Mouse (Mus musculus): ENCODE measurements at regions not wholly inside any gene's neighbourhood (a gene's known extent, or its start where the extent isn't known, plus 50 kb on each side); places are given as distances from the start of the nearest gene placed in this dataset.

DNA sequence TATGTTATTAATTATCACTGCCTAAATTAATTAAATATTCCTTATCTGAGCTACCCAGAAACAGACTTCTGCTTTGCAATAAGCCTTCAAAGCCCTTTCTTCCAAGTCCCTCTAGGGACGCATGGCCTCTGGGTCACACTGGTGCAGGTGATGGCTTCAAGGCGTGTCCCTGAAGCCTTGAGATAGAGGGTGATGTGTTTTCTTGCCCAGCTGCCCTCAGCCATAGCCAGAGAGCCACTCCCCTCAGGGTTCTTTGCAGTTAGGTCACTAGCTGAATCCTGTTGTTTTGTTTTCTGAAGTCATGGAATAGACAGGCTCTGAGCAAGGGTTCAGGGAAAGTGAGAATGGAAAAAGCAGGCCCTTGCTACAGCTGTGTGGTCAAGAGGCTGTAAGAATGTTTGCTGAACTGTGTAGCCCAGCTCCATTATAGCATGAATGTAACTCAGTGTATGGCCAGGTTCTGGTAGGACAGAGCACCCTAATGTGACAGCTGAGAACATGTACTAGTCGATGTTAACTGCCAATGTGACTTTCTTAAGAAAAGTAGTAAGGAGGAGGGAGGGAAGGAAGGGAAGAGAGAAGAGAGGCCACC, 233.8 kb upstream of the Sox11 start:
- Histone ChIP-seq H3K9ac (ENCODE audit: low read length) (no peak overlapping the region), H3K27ac (ENCODE audit: low read depth) (no peak overlapping the region), H3K4me1 (replicated peaks; ENCODE audit: control insufficient read depth, insufficient read depth, low read length) (no peaks in the 10 kb centered on the region), H3K27me3 (replicated peaks; ENCODE audit: control insufficient read depth, insufficient read depth, low read length) (no peaks in the 10 kb centered on the region), H3K36me3 (ENCODE audit: control insufficient read depth, insufficient read depth, low read length) (no peaks in the 10 kb centered on the region), H3K4me3 (ENCODE audit: low read depth, low read length) (no peak overlapping the region), H3K4me2 (ENCODE audit: low read length) (no peak overlapping the region), H3K9me3 (ENCODE audit: control insufficient read depth, low read length) (no peaks in the 10 kb centered on the region)
- DNase-seq (ENCODE audit: low spot score) (no peak), ATAC-seq (replicated peaks; ENCODE audit: low FRiP score, low TSS enrichment, low read depth) (0 out of 2 replicates have a peak, but pooled peaks have one; percentile 47)
- 72% methylated on average over 3 of the region's 3 CpGs for WGBS

- Histone ChIP-seq H3K27me3 (replicated peaks; ENCODE audit: control insufficient read depth, insufficient read depth, low read length) (no peaks in the 10 kb centered on the region), H3K4me1 (replicated peaks; ENCODE audit: control insufficient read depth, insufficient read depth, low read length) (no peaks in the 10 kb centered on the region), H3K9ac (ENCODE audit: low read length) (no peak overlapping the region), H3K9me3 (ENCODE audit: control insufficient read depth, low read length) (no peaks in the 10 kb centered on the region), H3K4me2 (ENCODE audit: low read length) (no peak overlapping the region), H3K27ac (ENCODE audit: low read depth) (no peak overlapping the region), H3K4me3 (ENCODE audit: low read depth, low read length) (no peak overlapping the region), H3K36me3 (ENCODE audit: control insufficient read depth, insufficient read depth, low read length) (no peaks in the 10 kb centered on the region)
- 68% methylated on average over 7 of the region's 7 CpGs for WGBS
- no peak for DNase-seq (ENCODE audit: low spot score)
- ATAC-seq (replicated peaks; ENCODE audit: low FRiP score, low TSS enrichment, low read depth): no peak; the same call in 1 of the 2 replicates
Observed at GRCm38 (mm10) chr12:27575629-27576028, 233.3 kb upstream of the Sox11 start.

DNA sequence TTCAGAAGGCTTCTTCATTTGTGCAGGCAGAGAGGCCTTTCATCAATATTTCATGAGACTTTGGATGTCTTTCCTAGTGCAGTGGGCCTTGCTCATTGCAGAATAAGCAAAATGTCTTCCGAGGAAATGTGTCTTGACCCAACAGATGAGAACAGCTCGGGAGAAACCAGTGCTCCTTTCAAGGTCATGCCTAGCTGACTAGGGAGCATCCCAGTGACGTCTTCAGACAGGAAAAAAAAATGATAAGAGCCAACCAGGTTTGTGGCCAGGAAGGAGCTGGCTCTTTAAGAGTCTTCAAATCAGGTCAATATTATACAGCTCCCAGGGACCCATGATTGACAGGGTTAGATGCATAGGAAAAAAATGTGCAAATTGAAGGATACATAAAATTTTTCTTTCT, 224.9 kb upstream of the Sox11 start:
- no peaks in the 10 kb centered on the region for H3K36me3 ChIP-seq (ENCODE audit: control insufficient read depth, insufficient read depth, low read length)
- H3K27me3 ChIP-seq (replicated peaks; ENCODE audit: control insufficient read depth, insufficient read depth, low read length): no peaks in the 10 kb centered on the region
- H3K9me3 ChIP-seq (ENCODE audit: control insufficient read depth, low read length): no peaks in the 10 kb centered on the region
- H3K9ac ChIP-seq (ENCODE audit: low read length): no peak overlapping the region
- H3K4me1 ChIP-seq (replicated peaks; ENCODE audit: control insufficient read depth, insufficient read depth, low read length): no peaks in the 10 kb centered on the region
- 55% methylated on average over 3 of the region's 3 CpGs for WGBS
- no peak for DNase-seq (ENCODE audit: low spot score)
- no peak for ATAC-seq (replicated peaks; ENCODE audit: low FRiP score, low TSS enrichment, low read depth)
- H3K27ac ChIP-seq (ENCODE audit: low read depth): no peak overlapping the region
- no peak overlapping the region for H3K4me2 ChIP-seq (ENCODE audit: low read length)
- H3K4me3 ChIP-seq (ENCODE audit: low read depth, low read length): no peak overlapping the region

DNA sequence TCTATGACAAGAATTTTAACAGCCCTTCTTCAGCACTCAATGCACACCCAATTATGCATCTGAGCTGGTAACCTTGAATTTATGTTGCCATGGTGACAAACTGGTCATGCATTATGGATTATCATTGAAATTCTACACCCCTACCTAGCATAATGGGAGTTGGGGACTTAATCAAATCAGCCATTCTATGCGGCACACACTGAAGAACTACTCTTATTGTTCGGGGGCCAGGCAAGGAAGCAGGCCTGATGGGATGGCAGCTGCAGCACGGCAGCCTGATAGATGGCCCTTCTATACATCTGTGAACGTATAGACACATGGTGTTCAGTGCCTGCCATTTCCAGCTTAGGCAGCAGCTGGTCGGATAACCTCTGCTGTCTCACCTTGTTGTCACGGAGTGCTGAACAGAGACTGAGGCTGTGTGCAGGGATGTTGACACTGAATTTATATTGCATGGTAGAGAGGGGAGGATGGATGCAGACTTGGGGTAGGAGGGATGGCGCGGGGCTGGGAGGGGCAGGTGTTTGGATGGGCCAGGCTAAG, 223.7 kb upstream of the Sox11 start:
- H3K9ac ChIP-seq (ENCODE audit: low read length): no peak overlapping the region
- no peak overlapping the region for H3K27ac ChIP-seq (ENCODE audit: low read depth)
- H3K36me3 ChIP-seq (ENCODE audit: control insufficient read depth, insufficient read depth, low read length): no peaks in the 10 kb centered on the region
- 52% methylated on average over 8 of the region's 8 CpGs for WGBS
- H3K4me3 ChIP-seq (ENCODE audit: low read depth, low read length): no peak overlapping the region
- H3K4me2 ChIP-seq (ENCODE audit: low read length): no peak overlapping the region
- H3K4me1 ChIP-seq (replicated peaks; ENCODE audit: control insufficient read depth, insufficient read depth, low read length): no peaks in the 10 kb centered on the region
- H3K27me3 ChIP-seq (replicated peaks; ENCODE audit: control insufficient read depth, insufficient read depth, low read length): no peaks in the 10 kb centered on the region
- ATAC-seq (replicated peaks; ENCODE audit: low FRiP score, low TSS enrichment, low read depth): 0 out of 2 replicates have a peak, but pooled peaks have one; percentile 55
- no peaks in the 10 kb centered on the region for H3K9me3 ChIP-seq (ENCODE audit: control insufficient read depth, low read length)
- DNase-seq (ENCODE audit: low spot score): no peak

DNA sequence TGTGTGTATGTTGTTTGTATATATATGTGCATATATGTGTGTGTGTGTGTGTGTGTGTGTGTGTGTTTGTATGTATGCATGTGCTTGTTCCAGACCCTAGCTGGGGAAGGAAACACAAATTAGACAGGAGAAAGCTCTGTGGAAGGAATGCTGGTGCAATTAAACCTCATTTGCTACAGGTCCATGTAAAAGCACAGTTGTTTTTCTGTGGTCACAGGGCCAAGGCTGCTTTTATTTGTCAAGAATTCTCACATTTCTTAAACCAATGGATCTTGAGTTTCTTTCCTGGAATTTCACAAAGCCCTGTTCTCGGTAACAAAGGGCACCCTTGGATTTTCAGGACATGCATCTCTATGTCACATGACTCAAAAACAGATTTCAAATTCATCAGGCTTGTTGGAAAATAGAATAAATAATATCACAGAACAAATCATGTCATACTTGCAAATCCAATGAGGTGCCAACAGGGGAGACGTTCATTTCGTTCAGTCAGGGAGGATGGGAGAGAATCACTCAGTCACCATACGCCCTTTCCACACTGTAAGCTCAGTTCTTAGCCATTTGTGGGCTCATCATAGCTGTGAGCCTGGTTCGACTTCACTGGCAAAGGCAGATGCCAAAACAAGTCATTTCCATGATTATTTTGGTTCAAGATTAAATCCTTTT, 222.4 kb upstream of the Sox11 start:
- 86% methylated on average over 5 of the region's 5 CpGs for WGBS
- no peak for DNase-seq (ENCODE audit: low spot score)

DNA sequence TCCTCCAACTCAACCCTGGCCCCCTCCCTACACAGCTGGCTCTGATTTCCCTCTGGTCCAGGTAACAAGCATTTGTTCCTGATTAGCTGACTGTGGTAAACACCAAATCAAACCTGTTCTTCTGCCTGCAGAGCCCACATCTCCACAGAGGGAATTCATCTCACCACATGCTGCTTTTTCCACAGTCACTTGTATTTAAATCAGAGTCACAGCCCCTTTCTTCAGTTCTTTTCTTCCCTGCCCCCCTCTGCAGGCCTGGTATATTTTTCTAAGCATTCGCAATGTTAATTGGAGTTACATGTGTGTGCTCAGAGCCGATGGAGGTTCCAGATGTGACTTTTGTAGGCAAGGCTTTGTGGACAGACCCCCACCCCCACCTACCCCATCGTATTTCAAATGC, 221.5 kb upstream of the Sox11 start:
- Histone ChIP-seq H3K4me2 (ENCODE audit: low read length) (no peak overlapping the region), H3K36me3 (ENCODE audit: control insufficient read depth, insufficient read depth, low read length) (no peaks in the 10 kb centered on the region), H3K4me1 (replicated peaks; ENCODE audit: control insufficient read depth, insufficient read depth, low read length) (no peaks in the 10 kb centered on the region), H3K9ac (ENCODE audit: low read length) (no peak overlapping the region), H3K27me3 (replicated peaks; ENCODE audit: control insufficient read depth, insufficient read depth, low read length) (no peaks in the 10 kb centered on the region), H3K4me3 (ENCODE audit: low read depth, low read length) (no peak overlapping the region), H3K9me3 (ENCODE audit: control insufficient read depth, low read length) (no peaks in the 10 kb centered on the region), H3K27ac (ENCODE audit: low read depth) (no peak overlapping the region)
- ATAC-seq (replicated peaks; ENCODE audit: low FRiP score, low TSS enrichment, low read depth) (no peak), DNase-seq (ENCODE audit: low spot score) (no peak)
- 68% methylated on average over 3 of the region's 3 CpGs for WGBS

More for the DNA sequence above, 222.4 kb upstream of the Sox11 start:
- ATAC-seq (replicated peaks; ENCODE audit: low FRiP score, low TSS enrichment, low read depth): no peak
- Histone ChIP-seq H3K4me3 (ENCODE audit: low read depth, low read length) (no peak overlapping the region), H3K4me1 (replicated peaks; ENCODE audit: control insufficient read depth, insufficient read depth, low read length) (no peaks in the 10 kb centered on the region), H3K27ac (ENCODE audit: low read depth) (no peak overlapping the region), H3K9me3 (ENCODE audit: control insufficient read depth, low read length) (no peaks in the 10 kb centered on the region), H3K27me3 (replicated peaks; ENCODE audit: control insufficient read depth, insufficient read depth, low read length) (no peaks in the 10 kb centered on the region), H3K4me2 (ENCODE audit: low read length) (no peak overlapping the region), H3K36me3 (ENCODE audit: control insufficient read depth, insufficient read depth, low read length) (no peaks in the 10 kb centered on the region), H3K9ac (ENCODE audit: low read length) (no peak overlapping the region)

DNA sequence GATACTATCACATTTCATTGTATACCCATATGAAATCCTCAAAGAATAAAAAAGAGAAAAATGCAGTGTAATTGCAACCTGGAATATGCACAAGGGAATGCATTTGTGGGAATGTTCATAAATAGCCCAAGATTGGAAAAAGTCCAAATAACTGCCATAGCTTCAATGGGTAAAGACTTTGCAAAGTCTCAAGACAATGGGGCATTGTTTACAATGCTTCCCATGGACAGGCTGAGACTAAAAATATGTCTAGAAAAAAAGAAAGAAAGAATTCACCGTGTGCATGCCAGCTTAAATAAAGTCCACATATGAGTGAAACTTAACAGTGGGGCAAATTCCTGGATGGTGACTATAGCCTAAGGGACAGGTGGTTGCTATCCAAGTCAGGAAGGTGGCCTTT, 210.4 kb upstream of the Sox11 start:
- ATAC-seq (replicated peaks; ENCODE audit: low FRiP score, low TSS enrichment, low read depth) (no peak), DNase-seq (ENCODE audit: low spot score) (no peak)

DNA sequence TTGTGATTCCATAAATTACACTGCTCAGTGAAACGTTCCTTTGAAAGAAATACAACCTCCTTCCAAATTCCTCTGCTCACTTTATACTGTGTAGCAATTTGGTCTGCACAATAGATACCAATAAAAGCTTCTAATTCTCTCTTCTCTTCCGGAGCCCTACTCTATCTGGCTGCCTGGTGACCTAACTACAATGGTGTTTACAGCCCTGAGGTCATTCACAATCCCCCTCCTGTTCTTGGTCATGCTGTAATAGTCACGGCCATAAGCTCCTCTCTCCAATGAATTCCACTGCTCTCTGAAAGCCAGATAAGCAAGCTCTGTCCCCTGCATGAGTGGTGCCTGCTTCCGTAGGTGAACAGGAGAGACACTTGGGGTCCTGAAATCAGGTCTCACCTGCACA, 195.8 kb upstream of the Sox11 start:
- Histone ChIP-seq H3K27me3 (replicated peaks; ENCODE audit: control insufficient read depth, insufficient read depth, low read length) (no peaks in the 10 kb centered on the region), H3K9ac (ENCODE audit: low read length) (no peak overlapping the region), H3K4me3 (ENCODE audit: low read depth, low read length) (no peak overlapping the region), H3K9me3 (ENCODE audit: control insufficient read depth, low read length) (no peaks in the 10 kb centered on the region), H3K27ac (ENCODE audit: low read depth) (no peak overlapping the region), H3K4me2 (ENCODE audit: low read length) (no peak overlapping the region), H3K36me3 (ENCODE audit: control insufficient read depth, insufficient read depth, low read length) (no peaks in the 10 kb centered on the region), H3K4me1 (replicated peaks; ENCODE audit: control insufficient read depth, insufficient read depth, low read length) (peaks cover 11% of the 10 kb centered on the region)
- DNase-seq (ENCODE audit: low spot score) (no peak), ATAC-seq (replicated peaks; ENCODE audit: low FRiP score, low TSS enrichment, low read depth) (no peak; the same call in 1 of the 2 replicates)
- WGBS: 29% methylated on average over 4 of the region's 4 CpGs

More for the DNA sequence above, 210.4 kb upstream of the Sox11 start:
- H3K36me3 ChIP-seq (ENCODE audit: control insufficient read depth, insufficient read depth, low read length): no peaks in the 10 kb centered on the region
- H3K4me2 ChIP-seq (ENCODE audit: low read length): no peak overlapping the region
- H3K9ac ChIP-seq (ENCODE audit: low read length): no peak overlapping the region
- no peak overlapping the region for H3K4me3 ChIP-seq (ENCODE audit: low read depth, low read length)
- H3K27me3 ChIP-seq (replicated peaks; ENCODE audit: control insufficient read depth, insufficient read depth, low read length): no peaks in the 10 kb centered on the region
- H3K27ac ChIP-seq (ENCODE audit: low read depth): no peak overlapping the region
- no peaks in the 10 kb centered on the region for H3K9me3 ChIP-seq (ENCODE audit: control insufficient read depth, low read length)
- WGBS: 61% methylated on average over 1 of the region's 1 CpGs
- no peaks in the 10 kb centered on the region for H3K4me1 ChIP-seq (replicated peaks; ENCODE audit: control insufficient read depth, insufficient read depth, low read length)

- H3K36me3 ChIP-seq (ENCODE audit: control insufficient read depth, insufficient read depth, low read length): no peaks in the 10 kb centered on the region
- ATAC-seq (replicated peaks; ENCODE audit: low FRiP score, low TSS enrichment, low read depth) (no peak), DNase-seq (ENCODE audit: low spot score) (no peak)
- peaks cover 11% of the 10 kb centered on the region for H3K4me1 ChIP-seq (replicated peaks; ENCODE audit: control insufficient read depth, insufficient read depth, low read length)
- H3K4me3 ChIP-seq (ENCODE audit: low read depth, low read length): no peak overlapping the region
- H3K9ac ChIP-seq (ENCODE audit: low read length): no peak overlapping the region
- H3K4me2 ChIP-seq (ENCODE audit: low read length): no peak overlapping the region
- H3K9me3 ChIP-seq (ENCODE audit: control insufficient read depth, low read length): no peaks in the 10 kb centered on the region
- no peak overlapping the region for H3K27ac ChIP-seq (ENCODE audit: low read depth)
- no peaks in the 10 kb centered on the region for H3K27me3 ChIP-seq (replicated peaks; ENCODE audit: control insufficient read depth, insufficient read depth, low read length)
- 78% methylated on average over 3 of the region's 3 CpGs for WGBS
Observed at GRCm38 (mm10) chr12:27537507-27537906, 195.1 kb upstream of the Sox11 start.

Measured in intestine, embryonic 14.5 days (tissue).